Mouse (Mus musculus) monocyte, adult 5-6 weeks (primary cell): ENCODE data around the gene Ptf1a. TPM values are rescaled to one million over a fixed set of nuclear protein-coding genes. Genes with fewer than 3 reads are reported as not detected.

Experiments
- ATAC-seq: fragments of 153-309, 156-312 bp; replicated peaks from 2 replicates; pipeline ENCODE4 v1.8.0; 2017; ENCODE audit warnings: mild to moderate bottlenecking; ENCODE audit not compliant: low TSS enrichment, insufficient number of reproducible peaks, severe bottlenecking, poor library complexity, low FRiP score
- total RNA-seq: library from RNA; stranded (forward); fragments of 200-1000, 200-491, 200-594 nt; gene quantifications from 3 replicates; pipeline ENCODE4 v1.2.3, GENCODE M21; 2017

The Ptf1a gene
- total RNA-seq, 1 experiment from 2014 or later, result not detected

GRCm38 (mm10) chr2:19448042-19448700 is 2.7 kb downstream of the Ptf1a start:
- no peak for ATAC-seq

GRCm38 (mm10) chr2:19449308-19449707 is 3.8 kb downstream of the Ptf1a start:
- no peak for ATAC-seq

DNA sequence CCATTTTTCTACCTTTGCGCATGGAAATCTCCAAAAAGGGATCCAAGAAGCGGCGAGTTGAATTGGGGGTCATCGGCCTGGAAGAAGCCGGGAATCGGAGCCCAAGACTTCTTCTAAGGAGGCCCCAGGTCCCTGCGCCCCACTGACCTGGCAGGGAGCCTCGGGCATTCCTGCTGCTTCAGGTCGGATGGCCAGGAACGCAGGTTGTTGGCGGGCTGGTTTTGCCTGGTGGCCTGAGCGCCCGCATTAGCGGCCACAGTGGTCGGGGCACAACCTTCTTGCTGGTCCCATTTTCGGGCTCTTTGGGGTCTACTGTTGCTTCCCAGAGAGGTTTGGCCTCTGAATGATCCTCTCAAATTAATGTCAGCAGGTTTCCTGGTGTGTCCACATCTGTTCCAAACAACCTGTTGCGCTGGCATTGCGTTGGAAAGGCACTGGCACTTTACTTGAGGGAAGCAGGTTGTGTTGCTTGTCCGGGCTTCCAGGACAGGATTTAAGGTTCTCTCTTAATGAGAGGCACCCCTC is 7.1 kb downstream of the Ptf1a start:
- ATAC-seq, result no peak

DNA sequence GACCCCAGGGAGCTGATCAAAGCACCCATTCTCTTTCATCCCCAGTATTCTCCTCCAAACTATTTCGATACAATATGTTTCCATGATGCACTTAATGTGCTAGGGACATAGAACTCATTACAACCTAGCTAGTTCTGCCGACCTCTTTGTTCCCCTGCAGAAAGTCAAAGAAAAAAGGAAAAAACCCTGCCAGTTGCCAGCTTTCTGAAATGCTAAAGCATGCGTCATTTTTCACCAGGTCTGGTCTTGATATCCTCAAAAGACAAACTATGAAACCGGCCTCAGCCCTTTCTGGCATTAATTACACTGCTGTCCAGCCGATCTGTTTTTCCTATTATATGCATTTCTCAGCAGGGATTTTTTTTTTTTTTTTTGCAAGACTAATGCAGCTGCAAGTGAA is 9.8 kb downstream of the Ptf1a start:
- no peak for ATAC-seq

GRCm38 (mm10) chr2:19455857-19456482 is 10.5 kb downstream of the Ptf1a start:
- no peak for ATAC-seq

DNA sequence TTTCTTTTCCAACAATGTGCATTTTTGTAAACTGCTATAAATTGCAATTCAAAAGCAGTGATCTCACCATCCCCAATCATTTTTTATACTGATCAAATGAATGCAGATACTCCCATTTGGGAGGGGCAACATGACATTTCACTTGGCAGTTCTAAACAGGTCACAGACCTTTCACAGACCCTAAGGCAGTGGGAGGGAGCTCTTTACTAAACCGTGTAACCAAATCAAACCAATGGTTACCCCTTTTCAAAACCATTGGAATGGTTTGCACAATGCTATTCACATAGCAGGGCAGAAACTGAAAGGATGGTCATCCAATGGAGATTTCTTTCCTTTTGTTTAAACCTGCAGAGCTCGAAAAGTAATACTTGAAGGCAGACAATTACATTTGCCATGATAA is 13.3 kb downstream of the Ptf1a start:
- ATAC-seq, result no peak

GRCm38 (mm10) chr2:19461940-19462339 is 16.5 kb downstream of the Ptf1a start:
- ATAC-seq, result no peak

- ATAC-seq, result no peak
Measured at GRCm38 (mm10) chr2:19490262-19490661, 44.8 kb downstream of the Ptf1a start.

Other genes starting within 250 kb of the Ptf1a start
- gene Armc3, start 246.4 kb upstream of the Ptf1a start, total RNA-seq, result 0.86 to 0.87 TPM in 2 of 3 replicates, not detected in the other
- 2.3 to 5.5 TPM (median 5.4 TPM) in 3 replicates for gene Msrb2, start 74.2 kb upstream of the Ptf1a start, total RNA-seq
- gene 4921504E06Rik, start 108.3 kb downstream of the Ptf1a start, total RNA-seq, result not detected in 3 replicates
- 18.5 to 19.6 TPM (median 19.2 TPM) in 3 replicates for gene Otud1, start 212.1 kb downstream of the Ptf1a start, total RNA-seq